Mouse (Mus musculus) heart, postnatal 25 days (tissue): ENCODE measurements around the gene Rabgap1l. TPM values are rescaled to one million over a fixed set of nuclear protein-coding genes. Genes with fewer than 3 reads are reported as not detected.

ENCODE experiments used
- DNase-seq: peaks from one replicate; pipeline ENCODE4 v3.0.0; 2022; ENCODE audit warnings: low spot score
- intact Hi-C: fragments of 180-260 bp; cut with DNase I; formaldehyde crosslinking; loops from one replicate; pipeline ENCODE4 v1.15.1; 2025
- total RNA-seq, 2 experiments: library from RNA; stranded (reverse); gene quantifications; 2 replicates each; pipeline ENCODE4 v1.2.3; 2021

The Rabgap1l gene
- 10 to 100 TPM; 73.7 to 84.1 TPM for total RNA-seq

- intact Hi-C loops, result loop anchor here (5.0 to 10.0 kb wide), 4 partner anchors 51 to 578 kb away; partner anchors contain the start of genes Cacybp, Rc3h1 and Zbtb37
- peak; percentile 75 for DNase-seq
Observed at GRCm38 (mm10) chr1:160792686-160793355, at the start of gene Rabgap1l. Gene Rabgap1l, minus strand, starts transcription at chr1:160793211.

GRCm38 (mm10) chr1:160842567-160842966 is 49.6 kb upstream of the Rabgap1l start:
- intact Hi-C loops, result no loop called here
- no peak for DNase-seq

- DNase-seq, result no peak
- intact Hi-C loops, result no loop called here
Observed at GRCm38 (mm10) chr1:160840618-160841017, 47.6 kb upstream of the Rabgap1l start.

- no peak for DNase-seq
- intact Hi-C loops, result no loop called here
Observed at GRCm38 (mm10) chr1:160839095-160839494, 46.1 kb upstream of the Rabgap1l start.

GRCm38 (mm10) chr1:160834446-160834845 is 41.4 kb upstream of the Rabgap1l start:
- intact Hi-C loops, result no loop called here
- DNase-seq, result no peak

- intact Hi-C loops, result no loop called here
- DNase-seq, result no peak
Observed at GRCm38 (mm10) chr1:160832267-160833021, 39.4 kb upstream of the Rabgap1l start.

- intact Hi-C loops, result no loop called here
- no peak for DNase-seq
Observed at GRCm38 (mm10) chr1:160830608-160831498, 37.8 kb upstream of the Rabgap1l start.

GRCm38 (mm10) chr1:160825441-160825856 is 32.4 kb upstream of the Rabgap1l start:
- no peak for DNase-seq
- intact Hi-C loops, result no loop called here

- intact Hi-C loops, result no loop called here
- no peak for DNase-seq
Observed at GRCm38 (mm10) chr1:160823638-160824037, 30.6 kb upstream of the Rabgap1l start.

- no peak for DNase-seq
- intact Hi-C loops, result no loop called here
Observed at GRCm38 (mm10) chr1:160814198-160814597, 21.2 kb upstream of the Rabgap1l start.

GRCm38 (mm10) chr1:160812428-160812827 is 19.4 kb upstream of the Rabgap1l start:
- DNase-seq, result no peak
- intact Hi-C loops, result no loop called here

- no peak for DNase-seq
- intact Hi-C loops, result no loop called here
Observed at GRCm38 (mm10) chr1:160811930-160812329, 18.9 kb upstream of the Rabgap1l start.

- DNase-seq, result no peak
- intact Hi-C loops, result no loop called here
Observed at GRCm38 (mm10) chr1:160805268-160805667, 12.3 kb upstream of the Rabgap1l start.

- intact Hi-C loops, result loop anchor here (10.0 kb wide), 1 partner anchor 585 kb away; the partner anchor contains the start of gene Cacybp
- no peak for DNase-seq
Observed at GRCm38 (mm10) chr1:160799972-160800371, 7.0 kb upstream of the Rabgap1l start.

- intact Hi-C loops, result loop anchor here (10.0 kb wide), 1 partner anchor 580 kb away; the partner anchor contains the start of gene Cacybp
- no peak for DNase-seq
Observed at GRCm38 (mm10) chr1:160795016-160795415, 2.0 kb upstream of the Rabgap1l start.

- intact Hi-C loops, result loop anchor here (5.0 to 10.0 kb wide), 4 partner anchors 52 to 579 kb away; partner anchors contain the start of genes Cacybp, Rc3h1 and Zbtb37
- no peak for DNase-seq
Observed at GRCm38 (mm10) chr1:160793791-160794757, 1.1 kb upstream of the Rabgap1l start.

- DNase-seq, result no peak
Observed at GRCm38 (mm10) chr1:160792156-160792685, 790 bp downstream of the Rabgap1l start.

GRCm38 (mm10) chr1:160791381-160792155 is 1.4 kb downstream of the Rabgap1l start:
- peak; percentile 14 for DNase-seq
- intact Hi-C loops, result loop anchor here (5.0 to 10.0 kb wide), 4 partner anchors 49 to 577 kb away; partner anchors contain the start of genes Cacybp, Rc3h1 and Zbtb37

More at GRCm38 (mm10) chr1:160792156-160792685, 790 bp downstream of the Rabgap1l start:
- intact Hi-C loops, result loop anchor here (5.0 to 10.0 kb wide), 4 partner anchors 50 to 577 kb away; partner anchors contain the start of genes Cacybp, Rc3h1 and Zbtb37
